Mouse (Mus musculus) heart, embryonic 12.5 days (tissue): ENCODE data around the gene Sult3a2. TPM values are rescaled to one million over a fixed set of nuclear protein-coding genes. Genes with fewer than 3 reads are reported as not detected.

ENCODE experiments used
- ATAC-seq: fragments of 200-750 bp; cut with Nextera tagmentation; 2 replicates; pipeline ENCODE4 v1.8.0; 2017; ENCODE audit warnings: moderate TSS enrichment, moderate library complexity; ENCODE audit not compliant: insufficient number of reproducible peaks, low FRiP score
- H3K27ac ChIP-seq: fragments of 300-500 bp; sonication (generic); 2 replicates; pipeline ENCODE4 v1.5.1; 2016; ENCODE audit warnings: mild to moderate bottlenecking, moderate library complexity; ENCODE audit not compliant: poor library complexity, severe bottlenecking
- H3K27me3 ChIP-seq: fragments of 300-500 bp; sonication (generic); replicated peaks from 2 replicates; pipeline ENCODE4 v1.6.1; 2016; ENCODE audit warnings: mild to moderate bottlenecking, moderate library complexity
- H3K36me3 ChIP-seq: fragments of 300-500 bp; sonication (generic); 2 replicates; pipeline ENCODE4 v1.6.1; 2016; ENCODE audit warnings: mild to moderate bottlenecking, moderate library complexity
- H3K4me1 ChIP-seq: fragments of 300-500 bp; sonication (generic); replicated peaks from 2 replicates; pipeline ENCODE4 v1.6.1; 2016; ENCODE audit warnings: mild to moderate bottlenecking
- H3K4me2 ChIP-seq: fragments of 300-500 bp; sonication (generic); 2 replicates; pipeline ENCODE4 v1.6.1; 2016; ENCODE audit warnings: mild to moderate bottlenecking, moderate library complexity
- H3K4me3 ChIP-seq: fragments of 300-500 bp; sonication (generic); 2 replicates; pipeline ENCODE4 v1.5.1; 2016; ENCODE audit warnings: mild to moderate bottlenecking
- H3K9ac ChIP-seq: fragments of 300-500 bp; sonication (generic); 2 replicates; pipeline ENCODE4 v1.6.1; 2016; ENCODE audit warnings: mild to moderate bottlenecking, moderate library complexity
- H3K9me3 ChIP-seq: fragments of 300-500 bp; sonication (generic); replicated peaks from 2 replicates; pipeline ENCODE4 v1.6.1; 2016; ENCODE audit warnings: mild to moderate bottlenecking, moderate library complexity
- WGBS: fragments of 180-500 bp; shearing (Covaris S2); methylation state at CpG from one replicate; pipeline ENCODE4 v1.1.7; 2016; 5-methylcytosine and 5-hydroxymethylcytosine counted together
- polyA plus RNA-seq: library from polyadenylated mRNA; unstranded; fragments of >200 nt; fragmentation: Nextera tagmentation; extraction: Ambion mirVana; gene quantifications from 2 replicates; pipeline ENCODE4 v1.2.1, GENCODE M21; 2016

Gene Sult3a2
- polyA plus RNA-seq, 1 experiment from 2014 or later, result not detected

DNA sequence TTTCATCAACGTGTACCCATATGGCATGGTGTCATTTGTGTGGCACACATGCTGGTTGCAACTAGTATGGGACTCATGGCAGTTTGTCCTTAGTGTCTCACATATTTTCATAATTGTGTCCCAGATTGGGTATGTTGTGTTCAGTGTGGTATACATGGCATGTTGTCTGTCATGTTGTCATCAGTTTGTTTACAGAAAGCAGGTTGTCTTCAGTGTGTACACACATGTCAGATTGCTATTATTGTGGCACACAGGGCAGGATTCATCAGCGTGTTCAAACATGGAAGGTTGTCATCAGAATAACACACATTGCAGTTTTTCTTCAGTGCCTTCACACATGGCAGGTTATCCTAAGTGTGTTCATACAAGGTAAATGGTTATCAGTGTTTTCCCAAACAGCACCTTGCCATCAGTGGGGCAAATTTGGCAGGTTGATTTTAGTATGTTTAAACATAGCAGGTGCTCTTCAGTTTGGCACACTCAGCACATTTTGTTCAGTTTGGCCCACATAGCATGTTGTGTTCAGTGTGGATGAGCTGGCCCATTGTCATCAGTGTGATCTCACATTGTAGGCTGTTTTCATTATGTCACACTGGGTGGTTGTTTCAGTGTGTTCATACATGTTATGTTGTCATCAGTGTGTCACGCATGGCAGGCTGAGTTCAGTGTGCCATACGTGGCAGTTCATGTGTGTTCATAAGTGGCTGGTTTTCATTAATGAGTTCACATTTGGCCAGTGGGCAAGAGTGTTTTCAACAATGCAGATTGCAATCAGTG, 53.9 kb downstream of the Sult3a2 start:
- no peak overlapping the region for H3K27ac ChIP-seq
- ATAC-seq, result no peak
- H3K36me3 ChIP-seq, result no peaks in the 10 kb centered on the region
- no peak overlapping the region for H3K4me3 ChIP-seq
- no peak overlapping the region for H3K4me2 ChIP-seq
- no peaks in the 10 kb centered on the region for H3K27me3 ChIP-seq
- WGBS, result 84% methylated on average over 4 of the region's 4 CpGs
- no peak overlapping the region for H3K9ac ChIP-seq
- no peaks in the 10 kb centered on the region for H3K4me1 ChIP-seq
- no peaks in the 10 kb centered on the region for H3K9me3 ChIP-seq

GRCm38 (mm10) chr10:33723764-33724163, 62.7 kb downstream of the Sult3a2 start:
- H3K4me1 ChIP-seq, result no peaks in the 10 kb centered on the region
- no peak overlapping the region for H3K4me2 ChIP-seq
- ATAC-seq, result no peak
- H3K4me3 ChIP-seq, result no peak overlapping the region
- H3K9me3 ChIP-seq, result peaks cover 8% of the 10 kb centered on the region; the same call in 1 of the 2 replicates
- no peak overlapping the region for H3K9ac ChIP-seq
- H3K36me3 ChIP-seq, result no peaks in the 10 kb centered on the region
- no peaks in the 10 kb centered on the region for H3K27me3 ChIP-seq
- 32% methylated on average over 6 of the region's 6 CpGs for WGBS
- no peak overlapping the region for H3K27ac ChIP-seq

GRCm38 (mm10) chr10:33721827-33722438, 64.6 kb downstream of the Sult3a2 start:
- Histone ChIP-seq H3K9ac (no peak overlapping the region), H3K36me3 (no peaks in the 10 kb centered on the region), H3K27me3 (no peaks in the 10 kb centered on the region), H3K27ac (no peak overlapping the region), H3K9me3 (peaks cover 8% of the 10 kb centered on the region; the same call in 1 of the 2 replicates), H3K4me2 (no peak overlapping the region), H3K4me3 (no peak overlapping the region), H3K4me1 (no peaks in the 10 kb centered on the region)
- 73% methylated on average over 4 of the region's 4 CpGs for WGBS
- no peak for ATAC-seq

Other genes with a start within 250 kb of the Sult3a2 start
- gene Clvs2, start 161.9 kb downstream of the Sult3a2 start, polyA plus RNA-seq, result not detected in 2 replicates
- gene Sult3a1, start 71.0 kb upstream of the Sult3a2 start, polyA plus RNA-seq, result not detected in 2 replicates
- gene Rsph4a, start 118.4 kb upstream of the Sult3a2 start, polyA plus RNA-seq, result not detected in 2 replicates
- 13.0 and 13.1 TPM in 2 replicates for gene Zup1, start 164.6 kb upstream of the Sult3a2 start, polyA plus RNA-seq
- gene Rwdd1, start 232.9 kb upstream of the Sult3a2 start, polyA plus RNA-seq, result 100.0 and 113 TPM in 2 replicates